ENCODE assay signal across 9 mouse cellular contexts in genomic region chr14:75131324-75131935, GRCm38 (mm10). TPM values are rescaled to one million over a fixed set of nuclear protein-coding genes. Genes with fewer than 3 reads are reported as not detected.
DNase-seq lines count a peak whose midpoint lies in the region; ATAC-seq and TF ChIP-seq lines count a peak whose summit lies in the region.
"Had no signal": no experiment of that assay in that cellular context is flagged by ENCODE, and none has a peak within 500 bp of the region (broad histone marks: within the 10 kb centered on the region; RNA-seq: fewer than 3 reads in every experiment).

No protein-coding gene starts in this region.

- 0 out of 2 replicates have a peak overlapping the region, but pooled peaks have one; percentile 86 for H3K27ac ChIP-seq in forebrain, embryonic 10.5 days
- no peak overlapping the region for H3K27ac ChIP-seq in limb, embryonic 14.5 days (replicated peaks; ENCODE audit: low read depth, low read length)
- peak overlapping the region; percentile 21; the same call in 1 of the 2 replicates for H3K27ac ChIP-seq in small intestine, adult 2 months (ENCODE audit: insufficient read depth, low read depth, low read length)

- no peak for TF ChIP-seq CTCF in small intestine, adult 2 months (IDR thresholded peaks at IDR 0.05; ENCODE audit: extremely low read depth, insufficient read length, insufficient replicate concordance, low read depth, low read length)

- ATAC-seq in frontal cortex, adult (ENCODE audit: low TSS enrichment), result peak; percentile 36
- ATAC-seq in limb, embryonic 14.5 days (ENCODE audit: low FRiP score, low read depth), result no peak

- DNase-seq in frontal cortex, adult 2 months (ENCODE audit: extremely low spot score in 1 of 2, low spot score in 1 of 2), result no peak
- peak; percentile 31 for DNase-seq in CD4-positive, CD25-positive, alpha-beta regulatory T cell, adult 2 months (ENCODE audit: low read depth, low spot score)
- no peak for DNase-seq in forebrain, embryonic 10.5 days (ENCODE audit: extremely low spot score, low spot score)
- DNase-seq in limb, embryonic 14.5 days (ENCODE audit: low spot score), result no peak
- DNase-seq in adrenal gland, postnatal 4 days (ENCODE audit: low spot score in 2 of 2), result no peak
- no peak for DNase-seq in gastrocnemius, postnatal 4 days (ENCODE audit: low spot score in 2 of 2)

- H3K9ac ChIP-seq in limb, embryonic 14.5 days (ENCODE audit: low read depth, low read length, severe bottlenecking), result no peak overlapping the region

- peaks cover 15% of the 10 kb centered on the region; the same call in 1 of the 2 replicates for H3K4me1 ChIP-seq in forebrain, embryonic 10.5 days
- H3K4me1 ChIP-seq in limb, embryonic 14.5 days (ENCODE audit: control insufficient read depth, insufficient read depth, low read length), result no peaks in the 10 kb centered on the region
- no peaks in the 10 kb centered on the region; the same call in none of the 2 replicates for H3K4me1 ChIP-seq in small intestine, adult 2 months (ENCODE audit: control insufficient read depth, insufficient read depth, insufficient read length, low read length)

- WGBS in forebrain, embryonic 10.5 days, result 6% methylated on average over 12 of the region's 12 CpGs
- 4% methylated on average over 12 of the region's 12 CpGs for WGBS in limb, embryonic 14.5 days
- 11% methylated on average over 12 of the region's 12 CpGs for WGBS in small intestine, adult 2 months

- H3K4me3 ChIP-seq in forebrain, embryonic 10.5 days, result peak overlapping the region; percentile 69
- peak overlapping the region; percentile 58 for H3K4me3 ChIP-seq in limb, embryonic 14.5 days (replicated peaks; ENCODE audit: low read length)
- peak overlapping the region; percentile 86 for H3K4me3 ChIP-seq in small intestine, adult 2 months (ENCODE audit: low read depth, low read length)

- peaks cover 20% of the 10 kb centered on the region for H3K27me3 ChIP-seq in forebrain, embryonic 10.5 days (ENCODE audit: poor library complexity, severe bottlenecking)
- H3K27me3 ChIP-seq in limb, embryonic 14.5 days (ENCODE audit: control insufficient read depth, insufficient read depth, low read length), result no peaks in the 10 kb centered on the region
- H3K27me3 ChIP-seq in small intestine, adult 2 months (ENCODE audit: control insufficient read depth, insufficient read depth, low read length), result no peaks in the 10 kb centered on the region; the same call in 1 of the 2 replicates

- no peaks in the 10 kb centered on the region for H3K36me3 ChIP-seq in forebrain, embryonic 10.5 days (replicated peaks)
- no peaks in the 10 kb centered on the region for H3K36me3 ChIP-seq in limb, embryonic 14.5 days (ENCODE audit: control insufficient read depth, insufficient read depth, low read length)
- no peaks in the 10 kb centered on the region for H3K36me3 ChIP-seq in small intestine, adult 2 months (ENCODE audit: control insufficient read depth, insufficient read depth, low read length)

- H3K9me3 ChIP-seq in forebrain, embryonic 10.5 days, result no peaks in the 10 kb centered on the region
- H3K9me3 ChIP-seq in limb, embryonic 14.5 days (ENCODE audit: control insufficient read depth, low read length), result no peaks in the 10 kb centered on the region

- peak overlapping the region; percentile 90 for H3K4me2 ChIP-seq in limb, embryonic 14.5 days (replicated peaks; ENCODE audit: low read depth, low read length, severe bottlenecking)

- TF ChIP-seq POLR2A in limb, embryonic 14.5 days (IDR thresholded peaks at IDR 0.05; ENCODE audit: borderline replicate concordance, extremely low read depth, insufficient read depth, insufficient read length), result no peak
- TF ChIP-seq POLR2A in small intestine, adult 2 months (IDR thresholded peaks at IDR 0.05; ENCODE audit: low read depth, low read length), result no peak

RNA-seq across cellular contexts. Expression of gene Lcp1, which starts 0.5 kb away (rescaled TPM):
- 4.8 and 5.5 TPM in 2 replicates for polyA plus RNA-seq in frontal cortex, adult 2 months (2012; rRNA removed)
- polyA plus RNA-seq in forebrain, embryonic 10.5 days (2016; fragmentation: Nextera tagmentation; extraction: Ambion mirVana), result 24.8 and 25.2 TPM in 2 replicates
- polyA plus RNA-seq in limb, embryonic 14.5 days (2012; rRNA removed), result 10.2 and 13.5 TPM in 2 replicates
- polyA plus RNA-seq in limb, embryonic 14.5 days (2014; fragmentation: Nextera tagmentation; extraction: Ambion mirVana), result 34.2 and 38.4 TPM in 2 replicates
- polyA plus RNA-seq in small intestine, adult 2 months (2012; rRNA removed), result 3.9 and 5.6 TPM in 2 replicates
- 10 to 100 TPM; 19.9 to 22.8 TPM for total RNA-seq in adrenal gland, postnatal 4 days (2021)
- total RNA-seq in gastrocnemius, postnatal 4 days (2021), result 10 to 100 TPM; 22.2 to 25.4 TPM

RNA-seq across cellular contexts. Expression of gene Lrrc63, which starts 0.7 kb away (rescaled TPM):
- 0.04 TPM in 1 of 2 replicates, not detected in the other for polyA plus RNA-seq in frontal cortex, adult 2 months (2012; rRNA removed)
- 0.11 and 0.17 TPM in 2 replicates for polyA plus RNA-seq in forebrain, embryonic 10.5 days (2016; fragmentation: Nextera tagmentation; extraction: Ambion mirVana)
- polyA plus RNA-seq in limb, embryonic 14.5 days (2012; rRNA removed), result 0.04 TPM in 1 of 2 replicates, not detected in the other
- not detected in 2 replicates for polyA plus RNA-seq in limb, embryonic 14.5 days (2014; fragmentation: Nextera tagmentation; extraction: Ambion mirVana)
- polyA plus RNA-seq in small intestine, adult 2 months (2012; rRNA removed), result not detected in 2 replicates
- under 1 TPM in 1 of 2 experiments, not detected in 1; 0.11 TPM for total RNA-seq in adrenal gland, postnatal 4 days (2021)
- total RNA-seq in gastrocnemius, postnatal 4 days (2021), result not detected
- total RNA-seq: heart, adult 18-20 months had no signal
